9 mouse cellular contexts compared by ENCODE assay signal in genomic region chr8:50967386-50967785, GRCm38 (mm10).
DNase-seq lines count a peak whose midpoint lies in the region; ATAC-seq and TF ChIP-seq lines count a peak whose summit lies in the region.
"Had no signal": no experiment of that assay in that cellular context is flagged by ENCODE, and none has a peak within 500 bp of the region (broad histone marks: within the 10 kb centered on the region; RNA-seq: fewer than 3 reads in every experiment).

No protein-coding gene starts in this region.

- no peak for TF ChIP-seq EP300 in stomach, postnatal 0 days (optimal IDR thresholded peaks at IDR 0.05)

- no peaks in the 10 kb centered on the region for H3K36me3 ChIP-seq in midbrain, postnatal 0 days (ENCODE audit: insufficient read depth, low read length)
- H3K36me3 ChIP-seq in midbrain, embryonic 15.5 days (replicated peaks) = no peaks in the 10 kb centered on the region
- H3K36me3 ChIP-seq in stomach, postnatal 0 days (ENCODE audit: control insufficient read depth, insufficient read depth, low read length) = no peaks in the 10 kb centered on the region
- H3K36me3 ChIP-seq in kidney, embryonic 14.5 days (ENCODE audit: control insufficient read depth, insufficient read depth, low read length) = no peaks in the 10 kb centered on the region
- H3K36me3 ChIP-seq: heart, embryonic 13.5 days had no signal

- WGBS in midbrain, postnatal 0 days = 29% methylated on average over 4 of the region's 4 CpGs
- 29% methylated on average over 4 of the region's 4 CpGs for WGBS in midbrain, embryonic 15.5 days
- 41% methylated on average over 4 of the region's 4 CpGs for WGBS in stomach, postnatal 0 days
- WGBS in kidney, embryonic 14.5 days = 62% methylated on average over 4 of the region's 4 CpGs

- H3K27ac ChIP-seq in midbrain, postnatal 0 days (ENCODE audit: low read depth, low read length) = no peak overlapping the region
- H3K27ac ChIP-seq in midbrain, embryonic 15.5 days = no peak overlapping the region
- no peak overlapping the region for H3K27ac ChIP-seq in stomach, postnatal 0 days (replicated peaks)
- H3K27ac ChIP-seq in kidney, embryonic 14.5 days (ENCODE audit: low read depth, low read length) = no peak overlapping the region
- H3K27ac ChIP-seq: heart, embryonic 13.5 days had no signal

- peak; percentile 72 for TF ChIP-seq CTCF in midbrain, postnatal 0 days (IDR thresholded peaks at IDR 0.05)
- TF ChIP-seq CTCF in stomach, postnatal 0 days (IDR thresholded peaks at IDR 0.05; ENCODE audit: low read depth) = peak; percentile 55

- no peaks in the 10 kb centered on the region for H3K9me3 ChIP-seq in midbrain, postnatal 0 days (ENCODE audit: low read length)
- H3K9me3 ChIP-seq in midbrain, embryonic 15.5 days = no peaks in the 10 kb centered on the region
- H3K9me3 ChIP-seq in stomach, postnatal 0 days (ENCODE audit: control insufficient read depth, low read length) = no peaks in the 10 kb centered on the region
- no peaks in the 10 kb centered on the region for H3K9me3 ChIP-seq in kidney, embryonic 14.5 days (ENCODE audit: control insufficient read depth, low read length)
- H3K9me3 ChIP-seq: heart, embryonic 13.5 days had no signal

- DNase-seq in cerebellum, postnatal 14 days = peak; percentile 40 to 58
- peak; percentile 70 for DNase-seq in midbrain, postnatal 0 days (ENCODE audit: low spot score)
- DNase-seq in left cerebral cortex, adult 11 months (ENCODE audit: low spot score) = peak; percentile 5
- no peak for DNase-seq in stomach, postnatal 0 days (ENCODE audit: low spot score)
- no peak for DNase-seq in thymus, postnatal 36 days

- no peaks in the 10 kb centered on the region for H3K27me3 ChIP-seq in midbrain, postnatal 0 days (ENCODE audit: insufficient read depth, low read length)
- H3K27me3 ChIP-seq in midbrain, embryonic 15.5 days (replicated peaks) = no peaks in the 10 kb centered on the region
- no peaks in the 10 kb centered on the region for H3K27me3 ChIP-seq in stomach, postnatal 0 days (ENCODE audit: control insufficient read depth, insufficient read depth, low read length)
- H3K27me3 ChIP-seq in kidney, embryonic 14.5 days (ENCODE audit: control insufficient read depth, insufficient read depth, low read length) = no peaks in the 10 kb centered on the region
- H3K27me3 ChIP-seq: heart, embryonic 13.5 days had no signal

- no peak overlapping the region for H3K9ac ChIP-seq in midbrain, postnatal 0 days (replicated peaks; ENCODE audit: low read length, poor library complexity, severe bottlenecking)
- no peak overlapping the region for H3K9ac ChIP-seq in midbrain, embryonic 15.5 days
- no peak overlapping the region for H3K9ac ChIP-seq in stomach, postnatal 0 days (ENCODE audit: low read length)
- H3K9ac ChIP-seq in kidney, embryonic 14.5 days (ENCODE audit: low read depth, low read length) = no peak overlapping the region
- H3K9ac ChIP-seq: heart, embryonic 13.5 days had no signal

- H3K4me1 ChIP-seq in midbrain, postnatal 0 days (ENCODE audit: insufficient read depth, low read length) = no peaks in the 10 kb centered on the region
- no peaks in the 10 kb centered on the region for H3K4me1 ChIP-seq in midbrain, embryonic 15.5 days
- no peaks in the 10 kb centered on the region for H3K4me1 ChIP-seq in stomach, postnatal 0 days (replicated peaks; ENCODE audit: control insufficient read depth, insufficient read depth)
- no peaks in the 10 kb centered on the region for H3K4me1 ChIP-seq in kidney, embryonic 14.5 days (ENCODE audit: control insufficient read depth, insufficient read depth, low read length)
- H3K4me1 ChIP-seq: heart, embryonic 13.5 days had no signal

- H3K4me2 ChIP-seq in midbrain, postnatal 0 days (ENCODE audit: low read depth, low read length, poor library complexity, severe bottlenecking) = no peak overlapping the region
- H3K4me2 ChIP-seq in midbrain, embryonic 15.5 days = no peak overlapping the region
- no peak overlapping the region for H3K4me2 ChIP-seq in stomach, postnatal 0 days (replicated peaks; ENCODE audit: low read depth)
- H3K4me2 ChIP-seq in kidney, embryonic 14.5 days (replicated peaks; ENCODE audit: low read depth, low read length) = no peak overlapping the region
- H3K4me2 ChIP-seq: heart, embryonic 13.5 days had no signal

- no peak for ATAC-seq in cerebellum, adult (ENCODE audit: insufficient number of reproducible peaks, low FRiP score, low TSS enrichment)
- no peak for ATAC-seq in midbrain, postnatal 0 days (ENCODE audit: low FRiP score)
- ATAC-seq in midbrain, embryonic 15.5 days (replicated peaks) = no peak
- no peak for ATAC-seq in stomach, postnatal 0 days (ENCODE audit: low FRiP score, low TSS enrichment)
- ATAC-seq in kidney, embryonic 14.5 days (ENCODE audit: low FRiP score, low TSS enrichment) = no peak

- no peak overlapping the region for H3K4me3 ChIP-seq in midbrain, postnatal 0 days (ENCODE audit: low read depth, low read length)
- H3K4me3 ChIP-seq in midbrain, embryonic 15.5 days = no peak overlapping the region
- no peak overlapping the region for H3K4me3 ChIP-seq in stomach, postnatal 0 days (ENCODE audit: low read depth, low read length)
- no peak overlapping the region for H3K4me3 ChIP-seq in kidney, embryonic 14.5 days (ENCODE audit: low read length)
- H3K4me3 ChIP-seq: heart, embryonic 13.5 days had no signal

Comparison
In these comparisons a context has a peak if more than half of its experiments do, and no peak if none do; other contexts are left out.
1. DNase-seq: peak in cerebellum, postnatal 14 days (2 of 2), midbrain, postnatal 0 days (single experiment) and left cerebral cortex, adult 11 months (single experiment); none in stomach, postnatal 0 days (single experiment) and thymus, postnatal 36 days (0 of 2).